Mouse (Mus musculus) bone marrow macrophage, adult 2 months (primary cell): Measurements from ENCODE around the gene Cmtr1.
A peak's percentile ranks its signal among the peaks of the same experiment; 100 is the strongest.

Source experiments
- CTCF ChIP-seq: IDR thresholded peaks from 2 replicates; pipeline ENCODE4 v1.5.1; 2012; ENCODE audit warnings: low read depth, mild to moderate bottlenecking, low read length, moderate library complexity
- POLR2A ChIP-seq: IDR thresholded peaks from 2 replicates; pipeline ENCODE4 v1.6.1; 2012; ENCODE audit warnings: mild to moderate bottlenecking, low read depth, low read length, borderline replicate concordance

DNA sequence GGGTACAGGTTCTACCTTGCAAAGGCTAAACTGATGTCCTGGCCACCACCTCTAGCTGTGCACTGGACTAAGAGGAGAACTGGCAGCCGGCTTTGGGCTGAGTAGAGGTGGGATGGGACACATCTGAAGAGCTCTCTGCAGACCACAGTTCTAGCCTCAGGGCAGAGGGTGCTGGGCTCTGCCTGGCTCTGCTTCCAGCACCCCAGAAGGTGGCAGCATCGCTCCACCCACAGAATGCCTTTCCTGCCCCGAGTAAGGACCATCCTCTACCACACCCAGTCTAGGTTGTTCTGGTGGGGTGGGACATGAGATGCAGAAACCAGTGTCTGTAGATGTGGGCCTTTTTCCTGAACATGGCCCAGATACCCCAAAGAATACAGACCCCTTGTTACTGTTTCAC, 44.4 kb downstream of the Cmtr1 start:
- TF ChIP-seq POLR2A (no peak), CTCF (peak; percentile 36; the same call in 1 of the 2 replicates)
